Mouse (Mus musculus) liver, postnatal 0 days (tissue): ENCODE data around the gene Tbxas1. TPM values are rescaled to one million over a fixed set of nuclear protein-coding genes. Genes with fewer than 3 reads are reported as not detected.

Experiments used
- ATAC-seq: fragments of 200-750 bp; cut with Nextera tagmentation; 2 replicates; pipeline ENCODE4 v1.8.0; 2017; ENCODE audit warnings: mild to moderate bottlenecking, moderate library complexity
- DNase-seq: peaks from one replicate; pipeline ENCODE4 v3.0.0-alpha.2; 2016
- H3K27ac ChIP-seq: fragments of 300-500 bp; sonication (generic); 2 replicates; pipeline ENCODE4 v1.5.1; 2014; ENCODE audit warnings: antibody characterized with exemption, moderate library complexity, mild to moderate bottlenecking, low read depth
- H3K27me3 ChIP-seq: fragments of 300-500 bp; sonication (generic); 2 replicates; pipeline ENCODE4 v1.6.1; 2014; ENCODE audit warnings: low read length, control low read depth, mixed read lengths; ENCODE audit not compliant: insufficient read depth
- H3K36me3 ChIP-seq: fragments of 300-500 bp; sonication (generic); replicated peaks from 2 replicates; pipeline ENCODE4 v1.6.1; 2014; ENCODE audit warnings: mild to moderate bottlenecking, control low read depth, low read length, moderate library complexity, mixed read lengths; ENCODE audit not compliant: insufficient read depth
- H3K4me1 ChIP-seq: fragments of 300-500 bp; sonication (generic); 2 replicates; pipeline ENCODE4 v1.6.1; 2014; ENCODE audit warnings: antibody characterized with exemption, mild to moderate bottlenecking, control low read depth; ENCODE audit not compliant: insufficient read depth
- H3K4me2 ChIP-seq: fragments of 300-500 bp; sonication (generic); 2 replicates; pipeline ENCODE4 v1.6.1; 2014; ENCODE audit warnings: low read depth, mild to moderate bottlenecking, low read length, moderate library complexity, mixed read lengths
- H3K4me3 ChIP-seq: fragments of 300-500 bp; sonication (generic); 2 replicates; pipeline ENCODE4 v1.5.1; 2014; ENCODE audit warnings: low read depth, low read length
- H3K9ac ChIP-seq: fragments of 300-500 bp; sonication (generic); replicated peaks from 2 replicates; pipeline ENCODE4 v1.6.1; 2014; ENCODE audit warnings: mild to moderate bottlenecking, moderate library complexity
- H3K9me3 ChIP-seq: fragments of 300-500 bp; sonication (generic); 2 replicates; pipeline ENCODE4 v1.6.1; 2016; ENCODE audit warnings: mild to moderate bottlenecking, control low read depth, low read length, mixed read lengths
- CTCF ChIP-seq: sonication (generic); IDR thresholded peaks from 2 replicates; pipeline ENCODE4 v1.5.1; 2016; ENCODE audit warnings: antibody characterized with exemption, low read depth
- EP300 ChIP-seq: IDR thresholded peaks from 2 replicates; pipeline ENCODE4 v1.6.1; 2016; ENCODE audit warnings: antibody characterized with exemption, low read depth, mild to moderate bottlenecking
- WGBS: fragments of 180-500 bp; shearing (Covaris S2); extraction: QIAGEN DNeasy Blood & Tissue Kit; methylation state at CpG from one replicate; pipeline ENCODE4 v1.1.7; 2014; ENCODE audit not compliant: insufficient replicate concordance; 5-methylcytosine and 5-hydroxymethylcytosine counted together
- polyA plus RNA-seq: library from polyadenylated mRNA; unstranded; fragments of >200 nt; fragmentation: Nextera tagmentation; extraction: Ambion mirVana; gene quantifications from 2 replicates; pipeline ENCODE4 v1.2.1, GENCODE M21; 2015

The Tbxas1 gene
- polyA plus RNA-seq, 1 experiment from 2014 or later: 10.3 TPM

GRCm38 (mm10) chr6:39057161-39057560 lies 182.0 kb downstream of the Tbxas1 start:
- TF ChIP-seq CTCF: no peak
- no peak for TF ChIP-seq EP300
- Histone ChIP-seq H3K4me3 (no peak overlapping the region), H3K9ac (no peak overlapping the region), H3K27ac (no peak overlapping the region), H3K4me1 (peaks cover 19% of the 10 kb centered on the region), H3K36me3 (no peaks in the 10 kb centered on the region), H3K4me2 (no peak overlapping the region), H3K9me3 (no peaks in the 10 kb centered on the region), H3K27me3 (no peaks in the 10 kb centered on the region)
- ATAC-seq (no peak), DNase-seq (no peak)
- 44% methylated on average over 1 of the region's 1 CpGs for WGBS

GRCm38 (mm10) chr6:39058389-39058788 lies 183.2 kb downstream of the Tbxas1 start:
- Histone ChIP-seq H3K27ac (no peak overlapping the region), H3K4me2 (no peak overlapping the region), H3K9ac (no peak overlapping the region), H3K9me3 (no peaks in the 10 kb centered on the region), H3K36me3 (no peaks in the 10 kb centered on the region), H3K27me3 (no peaks in the 10 kb centered on the region), H3K4me3 (no peak overlapping the region), H3K4me1 (peaks cover 19% of the 10 kb centered on the region)
- ATAC-seq (no peak), DNase-seq (peak; percentile 39)
- TF ChIP-seq CTCF (peak; percentile 64), EP300 (no peak)
- 64% methylated on average over 3 of the region's 3 CpGs for WGBS

DNA sequence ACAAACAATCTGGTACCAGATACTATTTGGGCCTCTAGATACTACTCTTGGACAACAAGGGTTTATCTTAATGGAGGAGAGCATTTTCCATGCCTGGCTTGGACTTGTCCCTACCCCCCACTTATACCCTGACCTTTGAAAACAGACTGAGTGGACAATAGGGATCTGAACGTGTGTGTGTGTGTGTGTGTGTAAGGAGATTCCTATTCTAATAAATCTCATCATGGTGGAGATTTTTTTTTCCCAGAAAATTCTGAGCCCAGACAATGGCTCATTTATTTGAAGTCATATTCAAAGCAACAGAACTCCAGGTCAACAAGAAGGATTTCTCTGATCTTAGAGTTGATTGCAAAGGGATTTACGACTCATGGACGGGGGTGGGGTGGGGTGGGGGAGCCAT lies 183.7 kb downstream of the Tbxas1 start:
- no peak overlapping the region for H3K4me2 ChIP-seq
- H3K27me3 ChIP-seq: no peaks in the 10 kb centered on the region
- H3K4me3 ChIP-seq: no peak overlapping the region
- H3K9me3 ChIP-seq: no peaks in the 10 kb centered on the region
- H3K9ac ChIP-seq: no peak overlapping the region
- H3K27ac ChIP-seq: peak overlapping the region; percentile 76
- H3K4me1 ChIP-seq: peaks cover 19% of the 10 kb centered on the region
- DNase-seq (no peak), ATAC-seq (no peak)
- no peak for TF ChIP-seq EP300
- TF ChIP-seq CTCF: no peak
- H3K36me3 ChIP-seq: no peaks in the 10 kb centered on the region
- WGBS: 42% methylated on average over 3 of the region's 3 CpGs

DNA sequence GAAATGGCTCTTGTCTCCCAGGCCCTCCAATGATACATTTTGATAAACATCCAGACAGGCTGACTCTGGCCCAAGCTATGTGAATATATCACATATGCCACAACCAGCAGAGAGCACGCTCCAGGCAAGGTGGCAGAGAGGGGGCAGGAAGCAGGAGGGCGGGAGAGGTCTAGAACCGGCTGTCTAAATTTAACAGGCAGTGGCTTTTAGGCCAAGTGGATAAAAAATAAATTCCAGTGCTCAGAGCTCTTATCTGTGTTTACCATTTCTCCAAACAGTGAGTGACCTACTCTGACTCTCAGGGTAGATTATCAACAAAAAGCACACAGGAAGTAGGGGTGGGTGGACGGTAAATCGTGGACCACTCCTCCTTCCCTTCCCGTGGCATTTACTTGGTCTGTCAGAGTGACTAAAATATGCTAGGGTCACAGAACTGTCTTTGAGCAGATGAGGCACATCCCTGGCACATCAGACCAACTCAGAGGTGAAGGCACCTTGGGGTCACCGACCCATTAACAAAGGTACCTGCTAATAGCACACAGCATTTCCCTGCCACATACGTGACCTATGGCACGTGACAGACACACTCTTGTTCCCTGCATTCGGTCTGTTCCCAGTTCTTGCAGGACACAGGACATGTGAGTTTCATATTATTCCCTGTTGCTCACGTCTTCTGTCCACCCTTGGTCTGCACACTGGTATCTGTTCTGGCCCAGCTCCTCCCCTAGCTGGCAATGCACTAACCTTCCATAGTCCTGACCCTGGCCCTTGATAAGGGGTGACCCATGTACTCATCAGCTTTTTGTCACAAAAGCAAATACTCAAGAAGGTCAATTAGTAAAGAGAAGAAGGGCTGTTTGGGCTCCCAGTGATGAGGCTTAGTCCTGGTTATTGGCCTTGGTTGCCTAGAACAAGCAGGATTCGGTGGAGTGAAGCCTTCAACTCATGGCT lies 184.6 kb downstream of the Tbxas1 start:
- Histone ChIP-seq H3K9ac (no peak overlapping the region), H3K9me3 (no peaks in the 10 kb centered on the region), H3K27ac (peak overlapping the region; percentile 76), H3K4me3 (no peak overlapping the region), H3K4me2 (peak overlapping the region; percentile 26; the same call in 1 of the 2 replicates), H3K4me1 (peaks cover 19% of the 10 kb centered on the region), H3K27me3 (no peaks in the 10 kb centered on the region), H3K36me3 (no peaks in the 10 kb centered on the region)
- TF ChIP-seq EP300: peak; percentile 45; the same call in 1 of the 2 replicates
- no peak for TF ChIP-seq CTCF
- DNase-seq (no peak), ATAC-seq (peak; percentile 72)
- 24% methylated on average over 12 of the region's 12 CpGs for WGBS

DNA sequence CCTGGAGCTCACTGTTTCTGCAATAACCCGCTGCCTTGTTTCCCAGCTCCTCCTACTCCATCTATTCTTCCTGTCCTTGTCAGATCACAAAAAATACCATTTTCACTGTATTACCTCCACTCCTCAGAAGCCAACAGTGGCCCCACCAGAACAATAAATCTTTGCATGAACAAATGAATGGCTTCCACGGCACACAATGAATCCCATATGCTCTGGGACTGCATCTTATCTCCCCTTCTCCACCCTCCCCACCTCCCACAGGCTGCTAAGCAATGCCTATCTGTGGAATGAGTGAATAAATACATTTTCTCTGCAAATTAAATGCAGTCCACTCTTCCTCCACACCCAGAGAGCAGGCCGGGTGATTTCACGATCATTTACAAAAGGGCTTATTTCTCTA lies 186.0 kb downstream of the Tbxas1 start:
- Histone ChIP-seq H3K4me1 (peaks cover 19% of the 10 kb centered on the region), H3K9me3 (no peaks in the 10 kb centered on the region), H3K27me3 (no peaks in the 10 kb centered on the region), H3K36me3 (no peaks in the 10 kb centered on the region), H3K27ac (no peak overlapping the region), H3K4me3 (no peak overlapping the region), H3K9ac (no peak overlapping the region), H3K4me2 (no peak overlapping the region)
- DNase-seq (no peak), ATAC-seq (no peak)
- TF ChIP-seq CTCF (no peak), EP300 (no peak)
- WGBS: 56% methylated on average over 4 of the region's 4 CpGs

- no peak for ATAC-seq
- no peak overlapping the region for H3K9ac ChIP-seq
- WGBS: 26% methylated on average over 2 of the region's 2 CpGs
These were observed 188.3 kb downstream of the Tbxas1 start for GRCm38 (mm10) chr6:39063541-39063940.

More at GRCm38 (mm10) chr6:39063541-39063940, 188.3 kb downstream of the Tbxas1 start:
- Histone ChIP-seq H3K27ac (no peak overlapping the region), H3K4me2 (no peak overlapping the region), H3K9me3 (no peaks in the 10 kb centered on the region), H3K4me1 (peaks cover 21% of the 10 kb centered on the region), H3K27me3 (no peaks in the 10 kb centered on the region), H3K36me3 (no peaks in the 10 kb centered on the region), H3K4me3 (no peak overlapping the region)
- no peak for TF ChIP-seq CTCF
- no peak for TF ChIP-seq EP300
- no peak for DNase-seq
